Mouse (Mus musculus) pancreas, adult 10 weeks (tissue): ENCODE results near the gene Sim2. TPM values are rescaled to one million over a fixed set of nuclear protein-coding genes. Genes with fewer than 3 reads are reported as not detected.

ENCODE experiments used
- polyA plus RNA-seq: library from polyadenylated mRNA; stranded (reverse); fragments of 350-450 nt; fragmentation: Illumina TruSeq; extraction: RNeasy Lipid Tissue Mini Kit (QIAGEN cat#74804); gene quantifications from one replicate; pipeline ENCODE4 v1.2.3, GENCODE M21; 2015; ENCODE audit warnings: low read depth, low replicate concordance; ENCODE audit not compliant: insufficient read depth

Sim2 gene
- polyA plus RNA-seq, result not detected

GRCm38 (mm10) chr16:94084711-94085602, at the start of gene Sim2:
TSS of gene Sim2 (plus strand) at chr16:94084931.

Other genes starting within 250 kb of the Sim2 start
- gene Chaf1b, start 201.0 kb upstream of the Sim2 start, polyA plus RNA-seq, result 1.2 TPM
- gene Cldn14, start 76.1 kb upstream of the Sim2 start, polyA plus RNA-seq, result not detected
- 3.8 TPM for gene Hlcs, start 228.6 kb downstream of the Sim2 start, polyA plus RNA-seq
- 4.2 TPM for gene Ripply3, start 243.5 kb downstream of the Sim2 start, polyA plus RNA-seq